Mouse (Mus musculus) embryonic facial prominence, embryonic 11.5 days (tissue): ENCODE data around the gene Pecr. TPM values are rescaled to one million over a fixed set of nuclear protein-coding genes. Genes with fewer than 3 reads are reported as not detected.

Source experiments
- ATAC-seq: fragments of 200-750 bp; cut with Nextera tagmentation; replicated peaks from 2 replicates; pipeline ENCODE4 v1.8.0; 2017; ENCODE audit warnings: low read depth; ENCODE audit not compliant: insufficient number of reproducible peaks, low FRiP score, low TSS enrichment
- DNase-seq: peaks from one replicate; pipeline ENCODE4 v3.0.0-alpha.2; 2015; ENCODE audit warnings: low spot score
- H3K27ac ChIP-seq: fragments of 300-500 bp; sonication (generic); replicated peaks from 2 replicates; pipeline ENCODE4 v1.5.1; 2014; ENCODE audit warnings: mild to moderate bottlenecking, low read depth, low read length, control low read depth
- H3K27me3 ChIP-seq: fragments of 300-500 bp; sonication (generic); 2 replicates; pipeline ENCODE4 v1.6.1; 2014; ENCODE audit warnings: mild to moderate bottlenecking, low read length, moderate library complexity, mixed read lengths; ENCODE audit not compliant: control insufficient read depth, insufficient read depth
- H3K36me3 ChIP-seq: fragments of 300-500 bp; sonication (generic); replicated peaks from 2 replicates; pipeline ENCODE4 v1.6.1; 2014; ENCODE audit warnings: low read depth, mild to moderate bottlenecking, low read length, moderate library complexity, mixed read lengths; ENCODE audit not compliant: control insufficient read depth, insufficient read depth
- H3K4me1 ChIP-seq: fragments of 300-500 bp; sonication (generic); 2 replicates; pipeline ENCODE4 v1.6.1; 2014; ENCODE audit warnings: low read length, mixed read lengths; ENCODE audit not compliant: control insufficient read depth, insufficient read depth
- H3K4me2 ChIP-seq: fragments of 300-500 bp; sonication (generic); 2 replicates; pipeline ENCODE4 v1.6.1; 2014; ENCODE audit warnings: low read depth, mild to moderate bottlenecking, control low read depth, low read length, moderate library complexity
- H3K4me3 ChIP-seq: fragments of 300-500 bp; sonication (generic); 2 replicates; pipeline ENCODE4 v1.5.1; 2014; ENCODE audit warnings: low read depth, low read length, control low read depth
- H3K9ac ChIP-seq: fragments of 300-500 bp; sonication (generic); replicated peaks from 2 replicates; pipeline ENCODE4 v1.6.1; 2014; ENCODE audit warnings: mild to moderate bottlenecking, control low read depth, low read length
- H3K9me3 ChIP-seq: fragments of 300-500 bp; sonication (generic); replicated peaks from 2 replicates; pipeline ENCODE4 v1.6.1; 2016; ENCODE audit warnings: mild to moderate bottlenecking, low read length, inconsistent platforms, mixed read lengths; ENCODE audit not compliant: control insufficient read depth
- WGBS: fragments of 180-500 bp; shearing (Covaris S2); extraction: QIAGEN DNeasy Blood & Tissue Kit; methylation state at CpG from one replicate; pipeline ENCODE4 v1.1.7; 2014; 5-methylcytosine and 5-hydroxymethylcytosine counted together
- polyA plus RNA-seq: library from polyadenylated mRNA; unstranded; fragments of >200 nt; fragmentation: Nextera tagmentation; extraction: Ambion mirVana; gene quantifications from 2 replicates; pipeline ENCODE4 v1.2.1, GENCODE M21; 2014

Pecr gene
- polyA plus RNA-seq, 1 experiment from 2014 or later = 23.0 TPM

DNA sequence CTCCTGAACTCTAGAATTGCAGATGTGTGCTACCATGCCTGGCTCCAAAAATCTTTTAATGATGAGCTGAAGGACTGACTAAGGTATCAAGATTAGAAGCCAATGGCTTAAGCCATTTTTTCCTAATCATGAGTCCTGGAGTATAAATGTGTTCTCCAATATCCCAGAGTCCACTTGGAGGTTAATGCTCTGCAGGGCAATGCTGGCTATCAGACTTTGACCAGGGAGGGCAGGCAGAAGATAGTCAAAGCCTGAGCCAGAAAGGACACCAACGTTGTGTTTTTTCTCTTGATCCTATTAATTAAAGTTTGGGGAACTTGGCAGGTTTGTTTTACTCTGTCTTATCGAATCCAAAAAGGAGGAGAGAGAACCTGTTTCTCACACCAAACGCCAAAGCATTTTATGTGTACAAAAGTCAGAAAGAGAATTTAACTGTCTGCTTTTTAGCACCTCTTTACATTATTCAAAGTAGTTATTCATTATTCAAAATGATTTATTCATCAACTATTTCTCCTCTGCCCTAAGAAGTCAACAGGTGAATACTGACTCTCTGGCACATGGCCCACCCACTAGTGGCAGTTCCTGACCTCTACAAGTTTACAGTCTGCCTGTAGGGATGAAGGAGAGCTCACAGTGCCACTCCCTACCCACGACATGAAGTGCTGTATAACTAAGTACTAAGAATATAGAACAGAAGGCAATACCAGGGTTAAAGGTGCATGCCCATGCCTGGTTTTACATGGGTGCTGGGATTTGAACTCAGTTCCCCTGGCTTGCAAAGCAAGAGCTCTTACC, 10.0 kb upstream of the Pecr start:
- ATAC-seq (no peak), DNase-seq (no peak)
- Histone ChIP-seq H3K4me1 (no peaks in the 10 kb centered on the region), H3K4me3 (no peak overlapping the region), H3K36me3 (no peaks in the 10 kb centered on the region), H3K27me3 (no peaks in the 10 kb centered on the region), H3K9ac (no peak overlapping the region), H3K27ac (no peak overlapping the region), H3K4me2 (no peak overlapping the region), H3K9me3 (no peaks in the 10 kb centered on the region)
- WGBS = 77% methylated on average over 4 of the region's 4 CpGs

DNA sequence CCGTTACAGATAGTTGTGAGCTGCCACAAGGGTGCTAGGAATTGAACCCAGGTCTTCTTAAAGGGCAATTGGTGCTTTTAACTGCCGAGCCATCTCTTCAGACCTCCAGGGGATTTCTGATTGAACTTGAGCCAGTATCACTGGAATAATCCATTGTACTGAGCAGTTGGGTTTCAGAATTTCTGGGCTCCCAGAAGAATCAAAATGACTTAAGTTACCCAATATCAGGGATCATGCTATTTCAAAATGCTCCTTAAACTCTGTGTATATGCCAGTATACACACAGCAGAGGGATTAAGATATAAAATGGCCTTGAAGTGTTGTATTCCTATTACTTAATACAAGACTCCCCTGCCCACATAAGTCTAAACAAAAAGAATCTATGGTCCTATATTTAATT, 7.8 kb upstream of the Pecr start:
- H3K4me2 ChIP-seq = no peak overlapping the region
- no peaks in the 10 kb centered on the region for H3K4me1 ChIP-seq
- 85% methylated on average over 2 of the region's 2 CpGs for WGBS
- no peaks in the 10 kb centered on the region for H3K36me3 ChIP-seq
- H3K9me3 ChIP-seq = no peaks in the 10 kb centered on the region
- H3K27me3 ChIP-seq = no peaks in the 10 kb centered on the region
- no peak for ATAC-seq
- no peak for DNase-seq
- no peak overlapping the region for H3K4me3 ChIP-seq
- no peak overlapping the region for H3K9ac ChIP-seq
- H3K27ac ChIP-seq = no peak overlapping the region

DNA sequence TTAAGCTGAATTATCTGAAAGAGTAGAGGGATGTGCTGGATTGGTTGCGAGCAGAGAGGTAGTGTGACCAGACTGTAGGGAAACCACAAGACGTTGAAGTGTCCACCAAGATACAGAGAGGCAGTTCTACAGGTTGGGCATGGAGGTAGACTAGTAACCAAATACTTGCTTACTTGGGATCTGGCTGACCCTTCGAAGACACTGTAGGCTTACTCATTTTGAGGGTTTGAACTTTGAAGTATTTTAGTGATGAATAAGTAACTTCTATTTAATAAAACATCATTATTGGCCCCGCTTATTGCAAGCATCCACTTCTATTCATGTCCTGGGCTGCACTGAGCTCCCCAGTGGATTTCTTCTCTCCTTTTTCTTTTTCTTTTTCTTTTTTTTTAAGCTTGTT, 7.3 kb upstream of the Pecr start:
- H3K27me3 ChIP-seq = no peaks in the 10 kb centered on the region
- H3K27ac ChIP-seq = no peak overlapping the region
- 89% methylated on average over 4 of the region's 4 CpGs for WGBS
- no peak overlapping the region for H3K4me2 ChIP-seq
- H3K4me3 ChIP-seq = no peak overlapping the region
- no peaks in the 10 kb centered on the region for H3K9me3 ChIP-seq
- DNase-seq (no peak), ATAC-seq (no peak)
- no peaks in the 10 kb centered on the region for H3K4me1 ChIP-seq
- no peaks in the 10 kb centered on the region for H3K36me3 ChIP-seq
- H3K9ac ChIP-seq = no peak overlapping the region

DNA sequence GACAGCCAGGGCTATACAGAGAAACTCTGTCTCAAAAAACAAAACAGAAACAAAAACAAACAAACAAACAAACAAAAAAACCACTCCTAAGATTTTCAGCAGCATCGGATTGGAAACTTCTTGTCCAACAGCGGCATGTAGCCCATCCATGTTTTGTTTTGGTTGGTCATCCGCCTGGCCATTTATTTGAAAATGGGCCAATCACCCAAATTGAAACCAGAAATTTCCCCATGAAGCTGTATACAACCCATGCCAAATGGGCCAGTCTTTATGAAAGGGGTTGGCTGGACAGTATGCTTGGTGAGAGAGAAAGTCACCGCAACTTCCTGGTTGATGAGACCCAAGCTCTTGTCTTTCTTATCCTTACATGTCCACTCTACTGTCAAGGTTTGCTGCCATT, 6.8 kb upstream of the Pecr start:
- ATAC-seq (no peak), DNase-seq (no peak)
- Histone ChIP-seq H3K9me3 (no peaks in the 10 kb centered on the region), H3K4me2 (no peak overlapping the region), H3K9ac (no peak overlapping the region), H3K27me3 (no peaks in the 10 kb centered on the region), H3K27ac (no peak overlapping the region), H3K4me1 (no peaks in the 10 kb centered on the region), H3K36me3 (no peaks in the 10 kb centered on the region), H3K4me3 (no peak overlapping the region)
- 93% methylated on average over 4 of the region's 4 CpGs for WGBS

DNA sequence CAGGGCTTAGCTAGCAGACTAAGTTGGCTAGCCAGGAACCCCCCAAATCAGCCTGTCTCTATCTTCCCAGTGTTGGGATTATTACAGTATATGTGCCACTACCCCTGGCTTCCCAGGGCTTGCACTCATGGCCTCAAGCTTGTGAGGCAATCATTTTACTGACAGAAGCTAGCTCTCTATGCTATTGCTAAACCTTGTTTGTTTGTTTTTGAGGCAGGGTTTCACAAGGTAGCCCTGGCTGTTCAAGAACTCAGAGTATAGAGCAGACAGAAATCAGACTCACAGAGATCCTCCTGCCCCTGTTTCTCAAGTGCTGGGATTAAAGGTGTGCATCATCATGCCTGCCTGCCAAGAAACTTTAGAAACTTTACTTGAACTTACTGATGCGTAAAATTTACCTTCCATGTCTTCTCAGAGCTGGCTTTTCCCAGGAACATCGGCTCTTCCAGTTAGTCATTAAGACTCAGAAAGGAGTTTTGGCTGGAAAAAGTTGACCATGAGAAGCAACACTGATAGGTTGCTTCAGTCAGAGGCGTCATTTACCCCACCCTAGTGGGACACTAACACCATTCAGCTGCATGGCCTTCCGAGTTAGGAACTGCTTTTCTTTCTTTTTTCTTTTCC, 4.5 kb upstream of the Pecr start:
- H3K4me2 ChIP-seq = no peak overlapping the region
- H3K36me3 ChIP-seq = no peaks in the 10 kb centered on the region
- H3K9me3 ChIP-seq = no peaks in the 10 kb centered on the region
- H3K9ac ChIP-seq = no peak overlapping the region
- H3K4me1 ChIP-seq = no peaks in the 10 kb centered on the region
- no peak overlapping the region for H3K4me3 ChIP-seq
- ATAC-seq (no peak), DNase-seq (no peak)
- no peak overlapping the region for H3K27ac ChIP-seq
- no peaks in the 10 kb centered on the region for H3K27me3 ChIP-seq
- 79% methylated on average over 4 of the region's 4 CpGs for WGBS

DNA sequence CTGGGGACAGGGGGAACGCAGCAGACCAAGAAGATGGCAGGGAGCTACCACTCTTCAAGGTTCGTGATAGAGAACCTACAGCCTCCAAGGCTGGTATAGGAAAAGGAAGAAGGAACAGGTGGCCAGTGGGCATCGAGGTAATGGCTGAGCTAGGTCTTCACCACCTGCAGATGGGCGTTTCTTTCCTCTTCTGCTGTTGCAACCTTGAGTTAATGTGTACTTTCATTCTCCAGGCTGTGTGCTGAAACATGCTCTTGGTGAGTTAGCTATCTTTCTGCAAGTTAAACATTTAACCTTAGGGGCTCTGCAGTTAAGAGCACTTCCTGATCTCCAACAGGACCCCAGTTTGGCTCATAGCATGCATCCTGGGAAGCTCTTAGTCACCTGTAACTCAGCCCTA, 3.8 kb upstream of the Pecr start:
- DNase-seq (no peak), ATAC-seq (no peak)
- WGBS = 81% methylated on average over 4 of the region's 4 CpGs
- Histone ChIP-seq H3K27me3 (no peaks in the 10 kb centered on the region), H3K4me2 (no peak overlapping the region), H3K9ac (no peak overlapping the region), H3K9me3 (no peaks in the 10 kb centered on the region), H3K4me1 (no peaks in the 10 kb centered on the region), H3K4me3 (no peak overlapping the region), H3K36me3 (no peaks in the 10 kb centered on the region), H3K27ac (no peak overlapping the region)

DNA sequence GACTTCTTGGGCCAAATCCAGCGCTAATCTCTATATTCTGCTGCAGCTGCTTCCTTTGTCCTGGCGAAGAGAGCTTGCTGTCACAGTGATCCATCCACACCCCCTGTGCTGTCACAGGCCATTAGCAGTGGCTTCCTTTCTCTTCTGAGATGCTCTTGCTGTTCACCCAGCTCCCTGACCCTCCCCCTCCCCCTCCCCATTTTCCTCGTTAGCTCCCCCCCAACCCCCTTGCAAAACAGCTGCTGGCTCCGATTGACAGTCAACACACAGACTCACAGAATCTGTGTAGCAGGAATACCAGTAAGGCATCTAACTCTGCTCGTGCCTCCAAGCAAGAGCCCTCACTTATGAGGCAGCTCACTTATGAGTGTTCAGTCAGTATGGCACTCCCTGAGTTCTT, 2.8 kb upstream of the Pecr start:
- WGBS = 23% methylated on average over 5 of the region's 5 CpGs
- Histone ChIP-seq H3K4me1 (no peaks in the 10 kb centered on the region), H3K36me3 (no peaks in the 10 kb centered on the region), H3K9me3 (no peaks in the 10 kb centered on the region), H3K4me3 (no peak overlapping the region), H3K9ac (no peak overlapping the region), H3K27ac (no peak overlapping the region), H3K27me3 (no peaks in the 10 kb centered on the region), H3K4me2 (no peak overlapping the region)
- peak; percentile 21; the same call in 1 of the 2 replicates for ATAC-seq
- DNase-seq = peak; percentile 22

DNA sequence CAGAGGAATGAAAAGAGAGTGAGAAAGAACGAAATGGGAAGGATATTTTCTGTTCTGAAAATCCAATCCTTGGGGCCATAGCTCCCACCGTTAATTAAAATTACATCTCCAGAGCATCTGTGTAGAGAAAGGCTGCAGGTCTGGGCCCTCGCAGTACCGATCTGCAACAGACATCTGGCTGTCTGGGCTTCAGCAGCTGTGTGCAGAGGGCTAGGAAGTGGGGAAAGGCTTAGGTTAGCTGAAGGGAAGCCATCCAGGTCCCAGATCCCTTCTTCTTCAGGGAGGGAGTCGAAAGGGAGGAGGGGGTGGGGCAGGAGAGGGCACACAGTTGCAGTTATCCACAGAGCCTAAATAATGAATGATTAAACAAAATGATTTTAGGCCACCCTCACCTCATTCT, 425 bp upstream of the Pecr start:
- Histone ChIP-seq H3K27ac (no peak overlapping the region), H3K9ac (peak overlapping the region; percentile 23), H3K9me3 (no peaks in the 10 kb centered on the region), H3K36me3 (no peaks in the 10 kb centered on the region), H3K4me1 (no peaks in the 10 kb centered on the region), H3K4me2 (peak overlapping the region; percentile 85), H3K27me3 (no peaks in the 10 kb centered on the region), H3K4me3 (peak overlapping the region; percentile 51)
- ATAC-seq (peak; percentile 53; the same call in 1 of the 2 replicates), DNase-seq (no peak)
- 4% methylated on average over 5 of the region's 5 CpGs for WGBS
